Mouse (Mus musculus) forebrain, embryonic 12.5 days (tissue): ENCODE results near the gene Ltb4r2. TPM values are rescaled to one million over a fixed set of nuclear protein-coding genes. Genes with fewer than 3 reads are reported as not detected.
A peak's percentile ranks its signal among the peaks of the same experiment; 100 is the strongest.

ENCODE experiments used
- ATAC-seq: fragments of 200-750 bp; cut with Nextera tagmentation; 2 replicates; pipeline ENCODE4 v1.8.0; 2017; ENCODE audit warnings: moderate TSS enrichment; ENCODE audit not compliant: low FRiP score
- H3K27ac ChIP-seq: fragments of 300-500 bp; sonication (generic); 2 replicates; pipeline ENCODE4 v1.5.1; 2016; ENCODE audit warnings: mild to moderate bottlenecking
- H3K27me3 ChIP-seq: fragments of 300-500 bp; sonication (generic); 2 replicates; pipeline ENCODE4 v1.6.1; 2016; ENCODE audit warnings: mild to moderate bottlenecking
- H3K36me3 ChIP-seq: fragments of 300-500 bp; sonication (generic); replicated peaks from 2 replicates; pipeline ENCODE4 v1.6.1; 2016; ENCODE audit warnings: mild to moderate bottlenecking
- H3K4me1 ChIP-seq: fragments of 300-500 bp; sonication (generic); 2 replicates; pipeline ENCODE4 v1.6.1; 2016
- H3K4me2 ChIP-seq: fragments of 300-500 bp; sonication (generic); 2 replicates; pipeline ENCODE4 v1.6.1; 2016; ENCODE audit warnings: mild to moderate bottlenecking, moderate library complexity
- H3K4me3 ChIP-seq: fragments of 300-500 bp; sonication (generic); replicated peaks from 2 replicates; pipeline ENCODE4 v1.5.1; 2016; ENCODE audit warnings: mild to moderate bottlenecking
- H3K9ac ChIP-seq: fragments of 300-500 bp; sonication (generic); 2 replicates; pipeline ENCODE4 v1.6.1; 2016; ENCODE audit warnings: mild to moderate bottlenecking
- H3K9me3 ChIP-seq: fragments of 300-500 bp; sonication (generic); 2 replicates; pipeline ENCODE4 v1.6.1; 2016
- WGBS: fragments of 180-500 bp; shearing (Covaris S2); methylation state at CpG from one replicate; pipeline ENCODE4 v1.1.7; 2016; 5-methylcytosine and 5-hydroxymethylcytosine counted together
- polyA plus RNA-seq: library from polyadenylated mRNA; unstranded; fragments of >200 nt; fragmentation: Nextera tagmentation; extraction: Ambion mirVana; gene quantifications from 2 replicates; pipeline ENCODE4 v1.2.1, GENCODE M21; 2016

Ltb4r2 gene
- polyA plus RNA-seq, 1 experiment from 2014 or later = 0.20 TPM

DNA sequence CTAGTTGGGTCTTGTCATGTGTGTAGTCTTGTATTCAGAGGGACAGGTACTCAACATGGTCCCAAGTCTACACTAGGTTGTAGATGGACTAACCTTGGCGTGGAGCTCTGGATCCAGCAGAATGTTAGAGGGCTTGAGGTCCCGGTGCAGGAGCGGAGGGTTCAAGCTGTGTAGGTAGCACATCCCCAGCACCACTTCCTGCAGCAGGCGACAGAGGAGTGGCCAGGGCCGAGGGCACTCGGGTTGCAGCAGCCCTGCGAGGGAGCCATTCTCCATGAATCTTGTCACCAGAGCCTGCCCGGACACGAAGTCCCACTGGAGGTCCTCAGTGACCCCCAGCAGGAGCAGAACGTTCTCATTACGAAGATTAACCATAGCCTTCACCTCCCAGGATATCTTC is 26.5 kb downstream of the Ltb4r2 start:
- Histone ChIP-seq H3K27ac (no peak overlapping the region), H3K27me3 (peaks cover 80% of the 10 kb centered on the region)

DNA sequence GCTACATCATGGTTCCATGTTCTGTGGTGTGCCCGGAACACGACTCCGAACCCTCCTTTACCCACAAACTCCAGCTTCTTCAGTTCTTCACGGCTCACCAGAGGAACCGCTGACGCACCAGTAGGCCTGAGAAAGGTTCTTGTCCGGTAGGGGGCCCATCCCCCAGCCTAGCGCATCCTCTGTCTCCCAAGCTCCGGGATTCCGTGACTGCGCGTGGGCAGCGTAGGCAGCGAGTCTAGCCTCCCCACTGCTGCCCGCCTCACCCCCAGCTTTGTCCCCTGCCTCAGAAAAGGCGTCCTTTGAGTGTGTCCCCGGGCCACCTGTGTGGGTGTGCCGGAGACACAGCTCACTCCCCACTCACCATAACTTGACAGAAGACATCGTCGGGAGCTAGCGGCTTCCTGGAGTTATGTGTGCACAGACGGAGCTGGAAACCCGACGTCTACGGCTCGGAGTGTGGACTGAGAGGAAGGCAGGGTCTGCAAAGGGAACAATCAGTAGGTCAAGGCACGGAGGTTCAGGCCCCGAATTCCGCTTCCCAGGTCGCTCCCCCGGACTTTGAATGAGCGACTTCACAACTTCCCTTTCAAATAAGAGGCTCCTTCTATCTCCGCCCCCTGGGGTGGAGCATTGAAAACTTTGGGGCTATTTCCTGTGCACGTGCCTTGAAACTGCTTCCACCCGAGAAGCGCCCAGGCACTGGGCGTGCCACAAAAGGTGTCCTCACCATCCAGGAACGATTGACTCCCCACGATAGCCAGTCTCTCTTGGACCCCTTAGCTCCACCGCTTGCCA is 27.2 kb downstream of the Ltb4r2 start, which contains the start of gene Ripk3:
Ripk3 (minus strand) TSS at position 610 of the 795 bp plus-strand sequence.
- Histone ChIP-seq H3K27ac (no peak within 1 kb of the TSS), H3K36me3 (no peaks in the 10 kb centered on the region), H3K9ac (0 out of 2 replicates have a peak within 1 kb of the TSS, but pooled peaks have one; percentile 12), H3K4me3 (peak within 1 kb of the TSS; percentile 28), H3K9me3 (no peaks in the 10 kb centered on the region), H3K4me2 (peak within 1 kb of the TSS; percentile 44), H3K27me3 (peaks cover 73% of the 10 kb centered on the region), H3K4me1 (peaks cover 11% of the 10 kb centered on the region)
- WGBS = 6% methylated on average over 40 of the region's 40 CpGs
- ATAC-seq = no peak

More for the DNA sequence above, 26.5 kb downstream of the Ltb4r2 start:
- Histone ChIP-seq H3K4me3 (peak overlapping the region; percentile 28), H3K9ac (no peak overlapping the region), H3K4me2 (no peak overlapping the region; the same call in 1 of the 2 replicates), H3K4me1 (peaks cover 16% of the 10 kb centered on the region), H3K36me3 (no peaks in the 10 kb centered on the region), H3K9me3 (no peaks in the 10 kb centered on the region)
- WGBS = 40% methylated on average over 11 of the region's 11 CpGs
- ATAC-seq = no peak

DNA sequence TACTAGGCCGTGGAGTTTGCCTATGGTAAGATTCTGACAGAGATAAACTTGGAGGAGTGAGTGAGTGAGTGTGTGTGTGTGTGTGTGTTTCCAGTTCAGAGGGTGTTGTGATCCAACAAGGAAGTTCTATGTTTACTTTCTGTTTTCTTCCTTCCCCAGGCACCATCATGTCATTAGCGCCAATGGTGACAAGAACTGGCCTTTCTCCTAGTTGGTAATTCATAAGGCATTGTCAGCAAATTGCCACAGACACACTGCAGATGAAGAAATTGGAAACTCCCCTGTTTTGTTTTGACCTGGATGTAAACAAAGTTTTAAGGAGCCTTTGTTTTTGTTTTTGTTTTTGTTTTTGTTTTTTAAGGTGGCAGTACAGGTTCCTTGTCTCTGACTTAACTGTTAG is 32.2 kb downstream of the Ltb4r2 start:
- Histone ChIP-seq H3K4me1 (peaks cover 1% of the 10 kb centered on the region), H3K27ac (no peak overlapping the region), H3K4me3 (no peak overlapping the region), H3K27me3 (peaks cover 22% of the 10 kb centered on the region), H3K36me3 (no peaks in the 10 kb centered on the region), H3K4me2 (no peak overlapping the region), H3K9me3 (no peaks in the 10 kb centered on the region), H3K9ac (no peak overlapping the region)
- no peak for ATAC-seq
- WGBS = 74% methylated on average over 2 of the region's 2 CpGs

DNA sequence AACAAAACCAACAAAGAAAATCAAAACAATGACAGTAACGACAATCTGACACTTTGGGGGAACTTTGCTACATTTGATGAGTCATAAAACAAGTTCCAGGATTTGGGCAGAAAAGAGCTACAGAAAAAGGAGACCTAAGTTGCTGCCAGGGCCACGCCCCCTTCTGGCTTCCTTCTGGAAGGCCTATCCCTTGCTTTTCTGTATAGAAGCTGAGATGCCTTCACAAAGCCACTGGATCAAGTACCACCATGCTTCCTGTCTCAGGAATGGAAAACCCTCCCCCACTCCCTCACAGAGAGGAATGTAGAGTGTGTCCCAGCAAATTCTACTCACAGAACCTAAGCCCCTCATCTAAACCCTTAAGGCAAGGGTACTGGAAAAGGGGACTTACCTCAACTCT is 32.7 kb downstream of the Ltb4r2 start:
- peaks cover 18% of the 10 kb centered on the region for H3K27me3 ChIP-seq
- no peak overlapping the region for H3K9ac ChIP-seq
- 72% methylated on average over 2 of the region's 2 CpGs for WGBS
- no peak for ATAC-seq
- no peaks in the 10 kb centered on the region for H3K9me3 ChIP-seq
- H3K36me3 ChIP-seq = no peaks in the 10 kb centered on the region
- no peak overlapping the region for H3K27ac ChIP-seq
- no peaks in the 10 kb centered on the region for H3K4me1 ChIP-seq
- no peak overlapping the region for H3K4me3 ChIP-seq
- H3K4me2 ChIP-seq = no peak overlapping the region

DNA sequence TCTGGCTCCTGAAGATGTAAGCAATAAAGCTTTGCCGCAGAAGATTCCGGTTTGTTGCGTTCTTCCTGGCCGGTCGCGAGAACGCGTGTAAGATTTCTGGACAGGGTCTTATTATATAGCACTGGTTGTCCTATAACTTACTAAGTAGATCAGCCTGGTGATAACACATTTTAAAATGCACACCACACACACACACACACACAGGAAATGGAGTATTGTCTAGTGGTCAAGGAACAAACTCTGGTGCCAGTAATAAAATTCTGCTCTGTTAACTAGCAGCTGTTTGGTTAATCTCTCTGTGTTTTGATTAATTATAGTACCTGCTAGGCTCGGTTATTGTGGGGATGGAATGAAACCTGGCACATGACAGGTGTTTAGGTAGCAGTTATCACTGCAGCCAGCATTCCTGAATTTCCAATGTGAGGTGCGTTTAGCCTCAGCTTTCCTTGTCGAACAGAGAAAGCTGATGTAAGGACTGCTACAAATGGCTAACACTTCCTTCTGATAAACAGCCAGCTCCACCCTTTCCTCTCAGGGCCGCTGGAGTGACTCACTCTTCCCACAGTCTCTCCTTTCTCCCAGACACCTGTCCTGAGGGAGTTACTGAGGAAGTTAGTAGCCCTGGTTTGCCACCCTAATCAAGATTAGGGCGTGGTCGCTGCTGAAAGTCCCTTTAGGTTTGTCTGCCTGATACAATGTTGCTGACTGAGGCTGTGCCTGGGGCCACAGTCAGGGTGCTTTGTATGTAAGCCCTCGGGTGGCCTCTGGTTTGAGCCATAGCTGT is 34.3 kb downstream of the Ltb4r2 start:
- no peaks in the 10 kb centered on the region for H3K4me1 ChIP-seq
- H3K27me3 ChIP-seq = peaks cover 2% of the 10 kb centered on the region
- no peak overlapping the region for H3K9ac ChIP-seq
- H3K27ac ChIP-seq = no peak overlapping the region
- no peak for ATAC-seq
- H3K4me2 ChIP-seq = no peak overlapping the region
- H3K36me3 ChIP-seq = no peaks in the 10 kb centered on the region
- 90% methylated on average over 15 of the region's 15 CpGs for WGBS
- H3K4me3 ChIP-seq = no peak overlapping the region
- no peaks in the 10 kb centered on the region for H3K9me3 ChIP-seq

Other genes with a start within 250 kb of the Ltb4r2 start
- not detected in 2 replicates for gene Nrl, start 236.4 kb upstream of the Ltb4r2 start, polyA plus RNA-seq
- 19.0 and 19.8 TPM in 2 replicates for gene Pck2, start 221.2 kb upstream of the Ltb4r2 start, polyA plus RNA-seq
- gene Dcaf11, start 201.4 kb upstream of the Ltb4r2 start, polyA plus RNA-seq = 103 and 105 TPM in 2 replicates
- gene A730061H03Rik, start 201.0 kb upstream of the Ltb4r2 start, polyA plus RNA-seq = 0.64 TPM in 1 of 2 replicates, not detected in the other
- gene Fitm1, start 185.8 kb upstream of the Ltb4r2 start, polyA plus RNA-seq = 0.20 TPM in 1 of 2 replicates, not detected in the other
- 117 and 119 TPM in 2 replicates for gene Psme1, start 183.3 kb upstream of the Ltb4r2 start, polyA plus RNA-seq
- 3.7 and 6.0 TPM in 2 replicates for gene Emc9, start 176.1 kb upstream of the Ltb4r2 start, polyA plus RNA-seq
- 199 and 201 TPM in 2 replicates for gene Psme2, start 170.3 kb upstream of the Ltb4r2 start, polyA plus RNA-seq
- 18.2 and 20.8 TPM in 2 replicates for gene Rnf31, start 169.7 kb upstream of the Ltb4r2 start, polyA plus RNA-seq
- 9.8 and 10.3 TPM in 2 replicates for gene Irf9, start 157.9 kb upstream of the Ltb4r2 start, polyA plus RNA-seq
- 7.2 and 8.5 TPM in 2 replicates for gene Rec8, start 143.4 kb upstream of the Ltb4r2 start, polyA plus RNA-seq
- 68.5 and 68.6 TPM in 2 replicates for gene Ipo4, start 125.5 kb upstream of the Ltb4r2 start, polyA plus RNA-seq
- 4.0 and 5.6 TPM in 2 replicates for gene Gm49378, start 123.5 kb upstream of the Ltb4r2 start, polyA plus RNA-seq
- 68.7 and 73.4 TPM in 2 replicates for gene Tm9sf1, start 117.6 kb upstream of the Ltb4r2 start, polyA plus RNA-seq
- gene Tssk4, start 111.2 kb upstream of the Ltb4r2 start, polyA plus RNA-seq = 0.65 and 0.68 TPM in 2 replicates
- gene Mdp1, start 100.9 kb upstream of the Ltb4r2 start, polyA plus RNA-seq = 60.5 and 64.5 TPM in 2 replicates
- gene Gmpr2, start 89.5 kb upstream of the Ltb4r2 start, polyA plus RNA-seq = 59.3 and 63.5 TPM in 2 replicates
- 577 and 583 TPM in 2 replicates for gene Nedd8, start 89.3 kb upstream of the Ltb4r2 start, polyA plus RNA-seq
- gene Tinf2, start 79.6 kb upstream of the Ltb4r2 start, polyA plus RNA-seq = 61.6 and 68.2 TPM in 2 replicates
- 0.55 and 0.58 TPM in 2 replicates for gene Tgm1, start 47.5 kb upstream of the Ltb4r2 start, polyA plus RNA-seq
- 32.1 and 34.0 TPM in 2 replicates for gene Rabggta, start 39.2 kb upstream of the Ltb4r2 start, polyA plus RNA-seq
- 68.8 and 74.1 TPM in 2 replicates for gene Dhrs1, start 15.7 kb upstream of the Ltb4r2 start, polyA plus RNA-seq
- gene Nop9, start 15.7 kb upstream of the Ltb4r2 start, polyA plus RNA-seq = 47.9 and 52.0 TPM in 2 replicates
- 0.40 TPM in 1 of 2 replicates, not detected in the other for gene Cideb, start 3.0 kb upstream of the Ltb4r2 start, polyA plus RNA-seq
- 0.13 and 0.19 TPM in 2 replicates for gene Ltb4r1, start 4.5 kb downstream of the Ltb4r2 start, polyA plus RNA-seq
- gene Adcy4, start 22.7 kb downstream of the Ltb4r2 start, polyA plus RNA-seq = 5.5 and 6.0 TPM in 2 replicates
- 5.1 and 5.9 TPM in 2 replicates for gene Ripk3, start 27.4 kb downstream of the Ltb4r2 start, polyA plus RNA-seq
- gene Nfatc4, start 61.7 kb downstream of the Ltb4r2 start, polyA plus RNA-seq = 25.4 and 35.6 TPM in 2 replicates
- 23.9 and 26.9 TPM in 2 replicates for gene Nynrin, start 92.6 kb downstream of the Ltb4r2 start, polyA plus RNA-seq
- 0.04 and 0.27 TPM in 2 replicates for gene Cbln3, start 123.0 kb downstream of the Ltb4r2 start, polyA plus RNA-seq
- gene Khnyn, start 123.5 kb downstream of the Ltb4r2 start, polyA plus RNA-seq = 18.9 and 21.2 TPM in 2 replicates
- 42.6 and 51.0 TPM in 2 replicates for gene Sdr39u1, start 138.9 kb downstream of the Ltb4r2 start, polyA plus RNA-seq
- not detected in 2 replicates for gene Cma1, start 183.2 kb downstream of the Ltb4r2 start, polyA plus RNA-seq
- gene Cma2, start 189.6 kb downstream of the Ltb4r2 start, polyA plus RNA-seq = not detected in 2 replicates